Mouse (Mus musculus) forebrain, embryonic 13.5 days (tissue): Measurements from ENCODE around the gene Slc9a7. TPM values are rescaled to one million over a fixed set of nuclear protein-coding genes. Genes with fewer than 3 reads are reported as not detected.

ENCODE experiments used
- ATAC-seq: fragments of 200-750 bp; cut with Nextera tagmentation; 2 replicates; pipeline ENCODE4 v1.8.0; 2017
- H3K27ac ChIP-seq: fragments of 300-500 bp; sonication (generic); 2 replicates; pipeline ENCODE4 v1.5.1; 2015; ENCODE audit warnings: inconsistent platforms, mild to moderate bottlenecking, moderate library complexity
- H3K27me3 ChIP-seq: fragments of 300-500 bp; sonication (generic); 2 replicates; pipeline ENCODE4 v1.6.1; 2015; ENCODE audit warnings: mild to moderate bottlenecking, inconsistent platforms
- H3K36me3 ChIP-seq: fragments of 300-500 bp; sonication (generic); 2 replicates; pipeline ENCODE4 v1.6.1; 2015; ENCODE audit warnings: mild to moderate bottlenecking, inconsistent platforms; ENCODE audit not compliant: poor library complexity, severe bottlenecking
- H3K4me1 ChIP-seq: fragments of 300-500 bp; sonication (generic); 2 replicates; pipeline ENCODE4 v1.6.1; 2015; ENCODE audit warnings: inconsistent platforms
- H3K4me2 ChIP-seq: fragments of 300-500 bp; sonication (generic); 2 replicates; pipeline ENCODE4 v1.6.1; 2015; ENCODE audit warnings: inconsistent platforms, mild to moderate bottlenecking, moderate library complexity
- H3K4me3 ChIP-seq: fragments of 300-500 bp; sonication (generic); 2 replicates; pipeline ENCODE4 v1.5.1; 2015; ENCODE audit warnings: mild to moderate bottlenecking, inconsistent platforms
- H3K9ac ChIP-seq: fragments of 300-500 bp; sonication (generic); 2 replicates; pipeline ENCODE4 v1.6.1; 2015; ENCODE audit warnings: mild to moderate bottlenecking, inconsistent platforms
- H3K9me3 ChIP-seq: fragments of 300-500 bp; sonication (generic); replicated peaks from 2 replicates; pipeline ENCODE4 v1.6.1; 2016; ENCODE audit warnings: inconsistent platforms
- WGBS: fragments of 180-500 bp; shearing (Covaris S2); methylation state at CpG from one replicate; pipeline ENCODE4 v1.1.7; 2015; 5-methylcytosine and 5-hydroxymethylcytosine counted together
- polyA plus RNA-seq: library from polyadenylated mRNA; unstranded; fragments of >200 nt; fragmentation: Nextera tagmentation; extraction: Ambion mirVana; gene quantifications from 2 replicates; pipeline ENCODE4 v1.2.1, GENCODE M21; 2015

Gene Slc9a7
- polyA plus RNA-seq, 1 experiment from 2014 or later: 2.3 TPM

- no peak overlapping the region for H3K27ac ChIP-seq
- WGBS: 69% methylated on average over 3 of the region's 3 CpGs
- no peak overlapping the region for H3K4me3 ChIP-seq
- H3K4me1 ChIP-seq: no peaks in the 10 kb centered on the region
- H3K36me3 ChIP-seq: no peaks in the 10 kb centered on the region
- no peak for ATAC-seq
- no peaks in the 10 kb centered on the region for H3K27me3 ChIP-seq
- H3K9me3 ChIP-seq: no peaks in the 10 kb centered on the region
- no peak overlapping the region for H3K9ac ChIP-seq
- no peak overlapping the region for H3K4me2 ChIP-seq
Measured at GRCm38 (mm10) chrX:20269980-20270379, 21.6 kb downstream of the Slc9a7 start.

- no peaks in the 10 kb centered on the region for H3K4me1 ChIP-seq
- no peak overlapping the region for H3K4me3 ChIP-seq
- no peaks in the 10 kb centered on the region for H3K27me3 ChIP-seq
- H3K9me3 ChIP-seq: no peaks in the 10 kb centered on the region
- WGBS: 86% methylated on average over 2 of the region's 2 CpGs
- ATAC-seq: no peak
- H3K36me3 ChIP-seq: no peaks in the 10 kb centered on the region
- H3K27ac ChIP-seq: no peak overlapping the region
- no peak overlapping the region for H3K9ac ChIP-seq
- H3K4me2 ChIP-seq: no peak overlapping the region
Measured at GRCm38 (mm10) chrX:20264370-20264769, 27.2 kb downstream of the Slc9a7 start.

GRCm38 (mm10) chrX:20228102-20228501 lies 63.5 kb downstream of the Slc9a7 start:
- no peak for ATAC-seq
- H3K9me3 ChIP-seq: no peaks in the 10 kb centered on the region
- H3K9ac ChIP-seq: no peak overlapping the region
- no peaks in the 10 kb centered on the region for H3K4me1 ChIP-seq
- no peak overlapping the region for H3K4me3 ChIP-seq
- H3K36me3 ChIP-seq: no peaks in the 10 kb centered on the region
- H3K27ac ChIP-seq: no peak overlapping the region
- H3K27me3 ChIP-seq: no peaks in the 10 kb centered on the region
- no peak overlapping the region for H3K4me2 ChIP-seq

- WGBS: 95% methylated on average over 2 of the region's 2 CpGs
- Histone ChIP-seq H3K4me1 (no peaks in the 10 kb centered on the region), H3K27ac (no peak overlapping the region), H3K9me3 (no peaks in the 10 kb centered on the region), H3K4me3 (no peak overlapping the region), H3K36me3 (no peaks in the 10 kb centered on the region), H3K27me3 (no peaks in the 10 kb centered on the region), H3K9ac (no peak overlapping the region), H3K4me2 (no peak overlapping the region)
- ATAC-seq: no peak
Measured at GRCm38 (mm10) chrX:20221486-20221885, 70.1 kb downstream of the Slc9a7 start.

GRCm38 (mm10) chrX:20185616-20186015 lies 106.0 kb downstream of the Slc9a7 start:
- Histone ChIP-seq H3K4me3 (no peak overlapping the region), H3K4me2 (no peak overlapping the region), H3K9ac (no peak overlapping the region), H3K4me1 (no peaks in the 10 kb centered on the region), H3K27me3 (no peaks in the 10 kb centered on the region), H3K27ac (no peak overlapping the region), H3K36me3 (no peaks in the 10 kb centered on the region), H3K9me3 (no peaks in the 10 kb centered on the region)
- WGBS: 69% methylated on average over 3 of the region's 3 CpGs
- no peak for ATAC-seq

GRCm38 (mm10) chrX:20176792-20177191 lies 114.8 kb downstream of the Slc9a7 start:
- H3K9ac ChIP-seq: no peak overlapping the region
- no peaks in the 10 kb centered on the region for H3K27me3 ChIP-seq
- no peak overlapping the region for H3K4me3 ChIP-seq
- no peaks in the 10 kb centered on the region for H3K9me3 ChIP-seq
- no peaks in the 10 kb centered on the region for H3K4me1 ChIP-seq
- H3K36me3 ChIP-seq: no peaks in the 10 kb centered on the region
- no peak overlapping the region for H3K27ac ChIP-seq
- ATAC-seq: no peak
- no peak overlapping the region for H3K4me2 ChIP-seq
- 77% methylated on average over 1 of the region's 1 CpGs for WGBS

GRCm38 (mm10) chrX:20168430-20168829 lies 123.2 kb downstream of the Slc9a7 start:
- Histone ChIP-seq H3K4me3 (no peak overlapping the region), H3K27ac (no peak overlapping the region), H3K4me2 (no peak overlapping the region), H3K9me3 (no peaks in the 10 kb centered on the region), H3K9ac (no peak overlapping the region), H3K36me3 (no peaks in the 10 kb centered on the region), H3K4me1 (no peaks in the 10 kb centered on the region), H3K27me3 (no peaks in the 10 kb centered on the region)
- no peak for ATAC-seq

GRCm38 (mm10) chrX:20164984-20165383 lies 126.6 kb downstream of the Slc9a7 start:
- Histone ChIP-seq H3K9me3 (no peaks in the 10 kb centered on the region), H3K27ac (no peak overlapping the region), H3K4me2 (no peak overlapping the region), H3K27me3 (no peaks in the 10 kb centered on the region), H3K4me3 (no peak overlapping the region), H3K9ac (no peak overlapping the region), H3K36me3 (no peaks in the 10 kb centered on the region), H3K4me1 (no peaks in the 10 kb centered on the region)
- 73% methylated on average over 3 of the region's 3 CpGs for WGBS
- no peak for ATAC-seq

- Histone ChIP-seq H3K4me1 (no peaks in the 10 kb centered on the region), H3K4me3 (no peak overlapping the region), H3K4me2 (no peak overlapping the region), H3K27me3 (no peaks in the 10 kb centered on the region), H3K27ac (no peak overlapping the region), H3K36me3 (no peaks in the 10 kb centered on the region), H3K9ac (no peak overlapping the region), H3K9me3 (no peaks in the 10 kb centered on the region)
- ATAC-seq: peak; percentile 50
- WGBS: 5% methylated on average over 4 of the region's 4 CpGs
Measured at GRCm38 (mm10) chrX:20162322-20162711, 129.3 kb downstream of the Slc9a7 start.

GRCm38 (mm10) chrX:20161687-20162321 lies 129.8 kb downstream of the Slc9a7 start:
- Histone ChIP-seq H3K27ac (no peak overlapping the region), H3K4me1 (no peaks in the 10 kb centered on the region), H3K27me3 (no peaks in the 10 kb centered on the region), H3K4me2 (no peak overlapping the region), H3K9me3 (no peaks in the 10 kb centered on the region), H3K9ac (no peak overlapping the region), H3K4me3 (no peak overlapping the region), H3K36me3 (no peaks in the 10 kb centered on the region)
- ATAC-seq: no peak
- 54% methylated on average over 9 of the region's 9 CpGs for WGBS

- Histone ChIP-seq H3K9me3 (no peaks in the 10 kb centered on the region), H3K27ac (no peak overlapping the region), H3K27me3 (no peaks in the 10 kb centered on the region), H3K4me3 (no peak overlapping the region), H3K9ac (no peak overlapping the region), H3K4me1 (no peaks in the 10 kb centered on the region), H3K4me2 (no peak overlapping the region), H3K36me3 (no peaks in the 10 kb centered on the region)
- ATAC-seq: no peak
- WGBS: 80% methylated on average over 1 of the region's 1 CpGs
Measured at GRCm38 (mm10) chrX:20160301-20160700, 131.3 kb downstream of the Slc9a7 start.

GRCm38 (mm10) chrX:20157519-20157918 lies 134.1 kb downstream of the Slc9a7 start:
- no peak overlapping the region for H3K4me3 ChIP-seq
- 14% methylated on average over 2 of the region's 2 CpGs for WGBS
- ATAC-seq: no peak

GRCm38 (mm10) chrX:20129466-20129865 lies 162.1 kb downstream of the Slc9a7 start:
- 82% methylated on average over 1 of the region's 1 CpGs for WGBS
- Histone ChIP-seq H3K27me3 (no peaks in the 10 kb centered on the region), H3K9ac (no peak overlapping the region), H3K4me1 (no peaks in the 10 kb centered on the region), H3K36me3 (no peaks in the 10 kb centered on the region), H3K4me3 (no peak overlapping the region), H3K27ac (no peak overlapping the region), H3K4me2 (no peak overlapping the region), H3K9me3 (no peaks in the 10 kb centered on the region)
- ATAC-seq: no peak

More at GRCm38 (mm10) chrX:20157519-20157918, 134.1 kb downstream of the Slc9a7 start:
- no peaks in the 10 kb centered on the region for H3K36me3 ChIP-seq
- no peaks in the 10 kb centered on the region for H3K4me1 ChIP-seq
- no peaks in the 10 kb centered on the region for H3K27me3 ChIP-seq
- H3K9ac ChIP-seq: no peak overlapping the region
- H3K27ac ChIP-seq: no peak overlapping the region
- H3K4me2 ChIP-seq: no peak overlapping the region
- no peaks in the 10 kb centered on the region for H3K9me3 ChIP-seq
